Mouse (Mus musculus) limb, embryonic 10.5 days (tissue): Measurements from ENCODE around the gene Hsd11b2. TPM values are rescaled to one million over a fixed set of nuclear protein-coding genes. Genes with fewer than 3 reads are reported as not detected.

ENCODE experiments used
- DNase-seq: peaks from one replicate; pipeline ENCODE4 v3.0.0-alpha.2; 2017; ENCODE audit warnings: low spot score
- H3K27ac ChIP-seq: fragments of 300-500 bp; sonication (generic); 2 replicates; pipeline ENCODE4 v1.5.1; 2016; ENCODE audit warnings: mild to moderate bottlenecking
- H3K27me3 ChIP-seq: fragments of 300-500 bp; sonication (generic); 2 replicates; pipeline ENCODE4 v1.6.1; 2016; ENCODE audit warnings: low read depth, mild to moderate bottlenecking; ENCODE audit not compliant: poor library complexity, severe bottlenecking
- H3K36me3 ChIP-seq: fragments of 300-500 bp; sonication (generic); 2 replicates; pipeline ENCODE4 v1.6.1; 2016; ENCODE audit warnings: mild to moderate bottlenecking, moderate library complexity
- H3K4me1 ChIP-seq: fragments of 300-500 bp; sonication (generic); 2 replicates; pipeline ENCODE4 v1.6.1; 2016
- H3K4me3 ChIP-seq: fragments of 300-500 bp; sonication (generic); 2 replicates; pipeline ENCODE4 v1.5.1; 2016; ENCODE audit warnings: mild to moderate bottlenecking, moderate library complexity
- H3K9me3 ChIP-seq: fragments of 300-500 bp; sonication (generic); replicated peaks from 2 replicates; pipeline ENCODE4 v1.6.1; 2016; ENCODE audit warnings: mild to moderate bottlenecking
- WGBS: fragments of 180-500 bp; shearing (Covaris S2); methylation state at CpG from one replicate; pipeline ENCODE4 v1.1.7; 2016; 5-methylcytosine and 5-hydroxymethylcytosine counted together
- polyA plus RNA-seq: library from polyadenylated mRNA; unstranded; fragments of >200 nt; fragmentation: Nextera tagmentation; extraction: Ambion mirVana; gene quantifications from 2 replicates; pipeline ENCODE4 v1.2.1, GENCODE M21; 2016

Hsd11b2 gene
- polyA plus RNA-seq, 1 experiment from 2014 or later = 83.2 TPM

DNA sequence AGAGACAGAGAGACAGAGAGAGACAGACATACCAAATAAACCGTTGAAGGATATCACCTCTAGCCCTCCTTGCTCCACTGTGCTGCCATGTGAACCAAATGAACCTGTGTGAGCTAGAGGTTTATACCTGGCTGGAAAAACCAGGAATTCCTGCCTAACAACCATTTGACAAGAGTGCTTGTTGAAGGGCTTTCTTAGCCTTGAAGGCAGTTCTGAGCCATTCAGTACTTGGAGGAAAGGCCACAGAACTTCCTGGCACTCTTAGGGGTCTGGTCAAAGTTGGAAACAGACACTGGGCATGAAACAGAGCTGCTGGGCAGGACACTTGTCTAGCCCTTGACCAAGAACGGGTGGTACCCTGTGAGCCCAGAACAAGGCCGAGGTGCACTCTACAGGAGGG, 24.0 kb upstream of the Hsd11b2 start:
- H3K4me3 ChIP-seq = no peak overlapping the region
- H3K9me3 ChIP-seq = no peaks in the 10 kb centered on the region
- H3K27ac ChIP-seq = no peak overlapping the region
- H3K4me1 ChIP-seq = peaks cover 43% of the 10 kb centered on the region
- 84% methylated on average over 3 of the region's 3 CpGs for WGBS
- no peaks in the 10 kb centered on the region for H3K36me3 ChIP-seq
- DNase-seq = no peak
- no peaks in the 10 kb centered on the region for H3K27me3 ChIP-seq

DNA sequence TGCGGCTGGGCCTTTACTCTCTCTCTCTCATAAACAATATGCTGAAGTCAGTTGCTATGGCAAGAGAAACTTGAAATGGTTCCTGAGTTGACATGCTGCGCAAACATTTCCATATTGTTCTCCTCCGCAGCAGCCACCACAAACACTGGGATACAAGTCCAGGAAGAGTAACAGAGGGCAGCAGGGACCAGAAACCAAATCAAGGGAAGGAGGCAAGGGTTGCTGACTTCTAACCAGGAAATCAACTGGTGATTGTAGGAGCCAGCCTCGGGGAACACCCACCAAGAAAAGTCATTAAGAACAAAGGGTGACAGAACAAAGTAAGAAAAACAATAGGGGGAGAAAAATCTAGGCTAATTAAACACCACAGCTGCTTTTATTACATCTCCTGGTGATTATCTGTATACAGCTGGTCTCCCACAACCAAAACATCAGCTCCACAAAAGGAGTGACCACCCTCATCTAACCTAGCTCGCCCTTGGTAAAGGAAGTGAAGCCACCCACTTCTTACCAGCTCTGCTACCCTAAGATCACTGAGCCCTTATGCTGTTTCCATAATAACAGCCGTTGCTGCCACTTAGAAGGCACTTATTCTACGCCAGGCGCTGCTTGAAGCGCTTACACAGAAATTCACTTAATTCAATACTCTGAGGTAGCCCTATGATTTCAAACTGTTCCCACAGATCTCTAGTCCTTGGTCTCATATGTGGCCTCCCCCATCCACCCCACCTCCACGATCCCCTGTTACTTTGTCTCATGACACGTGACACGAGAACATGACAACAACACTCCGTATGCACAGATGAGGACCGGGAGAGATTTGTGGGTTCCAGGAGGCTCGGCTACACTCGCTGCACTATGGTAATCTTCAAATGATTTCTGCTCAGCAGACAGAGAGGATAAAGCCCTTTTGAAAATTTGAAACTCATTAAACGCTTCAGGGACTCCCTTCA, 22.9 kb upstream of the Hsd11b2 start:
- H3K36me3 ChIP-seq = no peaks in the 10 kb centered on the region
- peak overlapping the region; percentile 91 for H3K4me3 ChIP-seq
- H3K4me1 ChIP-seq = peaks cover 43% of the 10 kb centered on the region
- 40% methylated on average over 17 of the region's 17 CpGs for WGBS
- no peak for DNase-seq
- peak overlapping the region; percentile 92 for H3K27ac ChIP-seq
- no peaks in the 10 kb centered on the region for H3K27me3 ChIP-seq
- no peaks in the 10 kb centered on the region for H3K9me3 ChIP-seq

DNA sequence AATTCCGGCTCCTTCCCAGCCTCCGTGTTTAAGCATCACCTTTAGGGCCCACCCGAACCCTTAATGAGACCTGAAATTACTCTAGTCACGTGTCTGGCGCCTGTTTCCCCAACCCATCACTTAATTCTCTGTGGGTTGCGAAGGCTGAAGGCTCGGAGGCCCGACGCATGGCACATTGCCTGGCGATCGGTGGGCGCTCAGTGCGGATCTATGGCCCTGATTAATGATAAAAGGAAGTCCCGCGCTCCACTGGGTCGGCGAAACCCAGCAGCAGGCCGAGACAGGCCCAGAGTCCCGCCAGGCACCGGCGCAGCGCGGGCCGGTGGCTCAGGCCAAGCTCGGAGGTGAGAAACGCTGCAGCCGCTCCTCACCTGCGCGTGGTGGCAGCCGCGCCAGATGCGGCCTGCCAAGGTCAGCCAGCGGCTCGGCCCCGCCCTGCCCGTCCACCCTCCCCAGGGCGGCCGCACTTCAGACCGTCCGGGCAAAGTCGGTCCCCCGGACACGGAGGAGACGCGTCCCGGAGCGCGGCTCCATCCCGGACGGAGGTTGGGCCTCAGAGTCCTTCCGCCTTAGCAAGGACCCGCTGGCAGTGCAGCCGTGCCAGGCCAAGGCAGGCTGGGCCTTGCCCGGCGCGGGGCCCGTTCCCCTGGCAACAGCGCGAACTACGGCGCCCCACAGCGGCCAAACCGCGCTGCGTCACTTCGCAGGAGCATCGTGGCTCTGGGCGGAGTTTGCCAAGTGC, 21.9 kb upstream of the Hsd11b2 start, which contains the start of gene Zdhhc1:
Gene Zdhhc1 (minus strand): TSS at position 464 of the 742 bp plus-strand sequence.
- Histone ChIP-seq H3K4me1 (peaks cover 43% of the 10 kb centered on the region), H3K9me3 (no peaks in the 10 kb centered on the region), H3K36me3 (no peaks in the 10 kb centered on the region), H3K27ac (peak within 1 kb of the TSS; percentile 92), H3K27me3 (no peaks in the 10 kb centered on the region), H3K4me3 (peak within 1 kb of the TSS; percentile 91)
- WGBS = under 1% methylated on average over 68 of the region's 68 CpGs
- peak; percentile 97 for DNase-seq

DNA sequence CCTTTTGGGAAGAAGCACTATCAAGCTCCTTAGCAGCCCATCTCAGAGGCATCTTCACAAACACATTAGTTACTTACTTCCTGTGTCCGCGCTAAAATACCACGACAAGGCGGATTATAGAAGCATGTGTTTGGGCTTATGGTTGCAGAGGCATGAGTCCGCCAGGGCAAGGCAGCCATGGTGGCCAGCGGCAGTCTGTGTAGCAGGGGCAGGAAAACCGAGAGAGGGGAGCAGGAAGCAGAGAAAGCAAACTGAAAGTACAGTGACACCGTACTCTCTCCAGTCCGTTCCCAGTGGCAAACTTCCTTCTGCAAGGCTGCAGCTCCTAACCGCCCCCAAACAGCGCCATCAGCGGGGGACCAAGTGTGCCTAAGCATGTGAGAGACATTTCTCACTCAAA, 18.8 kb upstream of the Hsd11b2 start:
- no peak for DNase-seq
- H3K27me3 ChIP-seq = no peaks in the 10 kb centered on the region
- H3K27ac ChIP-seq = no peak overlapping the region
- peaks cover 26% of the 10 kb centered on the region for H3K4me1 ChIP-seq
- no peaks in the 10 kb centered on the region for H3K36me3 ChIP-seq
- no peaks in the 10 kb centered on the region for H3K9me3 ChIP-seq
- WGBS = 69% methylated on average over 12 of the region's 12 CpGs
- no peak overlapping the region for H3K4me3 ChIP-seq

DNA sequence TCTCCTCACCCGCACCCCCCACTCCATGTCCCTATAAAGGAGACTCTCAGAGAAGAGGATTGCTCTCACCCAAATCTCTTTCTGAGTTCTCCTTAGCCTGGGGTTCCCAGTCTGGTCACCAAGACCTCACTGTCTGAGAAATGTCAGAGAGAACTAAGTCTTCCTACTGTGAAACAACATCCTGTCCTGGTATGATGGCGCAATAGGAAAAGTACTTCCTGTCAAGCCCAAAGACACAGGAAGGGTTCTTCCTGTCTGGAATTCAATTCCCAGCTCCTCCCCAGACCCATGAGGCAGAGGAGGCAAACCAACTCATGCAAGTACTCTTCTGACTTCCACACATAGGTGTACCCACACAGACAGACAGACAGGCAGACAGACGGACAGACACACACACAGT, 13.9 kb upstream of the Hsd11b2 start:
- no peaks in the 10 kb centered on the region for H3K36me3 ChIP-seq
- 92% methylated on average over 3 of the region's 3 CpGs for WGBS
- H3K4me3 ChIP-seq = no peak overlapping the region
- H3K27ac ChIP-seq = peak overlapping the region; percentile 33
- no peaks in the 10 kb centered on the region for H3K27me3 ChIP-seq
- H3K9me3 ChIP-seq = no peaks in the 10 kb centered on the region
- H3K4me1 ChIP-seq = peaks cover 18% of the 10 kb centered on the region
- no peak for DNase-seq

DNA sequence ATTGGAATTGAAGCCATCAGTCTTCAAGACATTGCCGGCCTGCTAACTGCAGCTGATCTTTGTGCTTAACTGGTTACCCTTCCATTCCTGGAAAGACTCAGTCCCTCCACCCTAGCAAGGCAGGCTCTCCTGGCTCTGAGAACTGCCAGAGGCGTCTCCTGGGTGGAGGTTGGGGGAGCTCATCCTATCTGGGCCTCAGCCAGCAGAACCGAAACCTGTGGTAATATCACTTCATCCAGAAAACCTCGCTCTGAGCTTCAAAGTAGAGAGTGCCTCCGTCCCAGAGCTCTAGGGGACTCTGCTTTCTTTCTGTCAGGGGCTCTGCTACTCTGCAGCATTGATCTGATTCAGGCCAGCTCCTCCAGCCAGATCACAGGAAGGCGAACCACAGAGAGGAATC, 11.6 kb upstream of the Hsd11b2 start:
- H3K27ac ChIP-seq = no peak overlapping the region
- DNase-seq = no peak
- H3K4me3 ChIP-seq = no peak overlapping the region
- no peaks in the 10 kb centered on the region for H3K27me3 ChIP-seq
- no peaks in the 10 kb centered on the region for H3K36me3 ChIP-seq
- peaks cover 30% of the 10 kb centered on the region for H3K4me1 ChIP-seq
- H3K9me3 ChIP-seq = no peaks in the 10 kb centered on the region
- 72% methylated on average over 6 of the region's 6 CpGs for WGBS

DNA sequence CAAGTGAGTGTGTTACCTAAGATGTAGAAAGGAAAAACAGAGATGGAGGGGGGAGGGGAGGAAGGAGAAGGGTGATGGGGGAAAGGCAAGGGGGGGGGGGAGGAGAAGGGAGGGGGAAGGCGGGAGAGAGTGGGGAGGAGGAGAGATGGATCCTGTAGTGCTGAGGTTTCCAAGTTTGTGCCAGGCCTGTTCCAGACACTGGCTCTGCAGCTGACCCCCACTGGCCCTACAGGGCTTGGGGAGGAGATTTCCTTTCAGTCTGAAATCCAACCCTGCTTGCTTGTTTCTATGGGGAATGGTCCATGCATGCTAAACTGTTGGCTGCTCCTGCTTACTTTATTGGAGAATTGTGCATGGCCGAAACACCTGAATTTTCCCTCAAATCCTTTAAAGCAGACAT, 9.8 kb upstream of the Hsd11b2 start:
- Histone ChIP-seq H3K4me3 (0 out of 2 replicates have a peak overlapping the region, but pooled peaks have one; percentile 8), H3K36me3 (no peaks in the 10 kb centered on the region), H3K27me3 (no peaks in the 10 kb centered on the region), H3K4me1 (peaks cover 35% of the 10 kb centered on the region), H3K9me3 (no peaks in the 10 kb centered on the region), H3K27ac (peak overlapping the region; percentile 85)
- WGBS = 45% methylated on average over 2 of the region's 2 CpGs
- peak; percentile 49 for DNase-seq

DNA sequence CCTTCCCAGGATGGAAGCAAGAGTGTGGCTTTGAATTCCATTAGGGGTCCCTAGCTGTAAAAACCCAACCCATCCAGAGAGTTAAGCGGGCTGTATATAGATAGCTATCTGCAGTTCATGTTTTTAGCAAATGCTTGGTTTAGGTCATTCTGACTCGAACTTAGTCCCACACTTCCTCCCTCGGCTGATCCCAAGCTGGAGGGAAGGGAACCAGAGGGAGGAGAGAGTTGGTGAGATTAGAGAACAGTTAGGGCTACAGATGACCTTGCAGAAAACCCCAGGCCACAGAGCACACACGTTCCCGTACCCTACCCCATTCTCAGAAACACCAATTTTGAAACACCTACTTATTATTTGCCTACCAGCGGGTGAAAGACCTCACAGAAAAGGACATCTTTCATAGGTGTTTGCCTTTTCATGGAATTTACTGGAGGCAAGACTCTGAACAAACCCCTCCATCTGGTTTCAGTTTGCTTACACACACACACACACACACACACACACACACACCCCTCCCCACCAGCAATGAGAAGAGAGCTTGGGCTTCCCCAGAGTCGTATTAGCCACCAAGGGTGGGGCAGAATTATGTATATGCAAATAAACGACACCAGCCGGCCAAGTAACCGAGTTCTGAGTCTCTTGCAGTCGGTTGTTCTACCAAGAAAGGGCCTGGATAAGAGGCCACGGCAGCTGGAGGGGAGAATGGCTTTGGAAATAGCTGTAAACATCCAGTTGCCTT, 8.4 kb upstream of the Hsd11b2 start:
- Histone ChIP-seq H3K36me3 (no peaks in the 10 kb centered on the region), H3K9me3 (no peaks in the 10 kb centered on the region), H3K27ac (peak overlapping the region; percentile 85), H3K27me3 (peaks cover 6% of the 10 kb centered on the region), H3K4me1 (peaks cover 49% of the 10 kb centered on the region), H3K4me3 (peak overlapping the region; percentile 21; the same call in 1 of the 2 replicates)
- peak; percentile 45 for DNase-seq
- WGBS = 47% methylated on average over 12 of the region's 12 CpGs

DNA sequence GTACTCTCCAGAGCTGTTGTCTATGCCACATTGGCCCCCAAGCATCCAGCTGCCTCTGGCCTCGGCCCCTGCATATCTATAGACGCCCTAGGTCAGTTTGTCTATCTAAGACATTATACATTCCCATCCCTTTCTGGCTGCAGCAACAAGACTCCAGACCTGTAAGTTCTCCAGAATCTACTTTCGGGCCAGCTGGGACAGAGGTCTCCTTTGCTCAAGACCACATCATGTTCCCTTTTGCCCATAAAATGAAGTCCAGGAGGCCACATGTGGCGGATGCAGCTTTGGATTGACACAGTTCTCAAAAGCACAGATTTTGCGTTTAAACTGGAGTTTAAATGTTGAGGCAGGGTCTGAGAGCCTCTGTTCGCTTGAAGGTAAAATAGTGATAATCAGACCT, 4.4 kb upstream of the Hsd11b2 start:
- DNase-seq = no peak
- H3K36me3 ChIP-seq = no peaks in the 10 kb centered on the region
- H3K9me3 ChIP-seq = no peaks in the 10 kb centered on the region
- peaks cover 9% of the 10 kb centered on the region for H3K27me3 ChIP-seq
- no peak overlapping the region for H3K4me3 ChIP-seq
- peaks cover 73% of the 10 kb centered on the region for H3K4me1 ChIP-seq
- 82% methylated on average over 6 of the region's 6 CpGs for WGBS
- H3K27ac ChIP-seq = peak overlapping the region; percentile 48

DNA sequence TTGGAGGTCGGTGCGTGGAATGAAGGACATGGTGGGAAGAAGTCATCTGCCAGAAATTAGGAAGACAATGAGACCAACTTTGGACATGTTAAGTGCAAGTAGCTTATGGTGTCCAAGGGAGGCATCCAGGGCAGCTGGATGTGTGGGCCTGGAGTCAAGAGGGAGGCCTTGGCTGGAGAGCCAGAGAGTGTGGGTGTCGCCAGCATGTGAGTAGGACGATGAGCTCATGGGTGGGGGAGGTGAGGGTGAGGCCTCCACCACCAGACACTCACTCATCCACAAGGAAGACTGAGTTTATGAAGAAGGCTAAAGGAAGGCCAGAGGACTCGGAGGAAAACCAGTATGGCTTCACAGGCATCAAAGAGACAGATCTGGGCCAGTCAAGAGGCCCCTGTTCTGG, 3.9 kb upstream of the Hsd11b2 start:
- no peaks in the 10 kb centered on the region for H3K9me3 ChIP-seq
- H3K27me3 ChIP-seq = peaks cover 9% of the 10 kb centered on the region
- H3K27ac ChIP-seq = peak overlapping the region; percentile 48
- 81% methylated on average over 5 of the region's 5 CpGs for WGBS
- DNase-seq = no peak
- H3K4me1 ChIP-seq = peaks cover 72% of the 10 kb centered on the region
- no peak overlapping the region for H3K4me3 ChIP-seq
- no peaks in the 10 kb centered on the region for H3K36me3 ChIP-seq

DNA sequence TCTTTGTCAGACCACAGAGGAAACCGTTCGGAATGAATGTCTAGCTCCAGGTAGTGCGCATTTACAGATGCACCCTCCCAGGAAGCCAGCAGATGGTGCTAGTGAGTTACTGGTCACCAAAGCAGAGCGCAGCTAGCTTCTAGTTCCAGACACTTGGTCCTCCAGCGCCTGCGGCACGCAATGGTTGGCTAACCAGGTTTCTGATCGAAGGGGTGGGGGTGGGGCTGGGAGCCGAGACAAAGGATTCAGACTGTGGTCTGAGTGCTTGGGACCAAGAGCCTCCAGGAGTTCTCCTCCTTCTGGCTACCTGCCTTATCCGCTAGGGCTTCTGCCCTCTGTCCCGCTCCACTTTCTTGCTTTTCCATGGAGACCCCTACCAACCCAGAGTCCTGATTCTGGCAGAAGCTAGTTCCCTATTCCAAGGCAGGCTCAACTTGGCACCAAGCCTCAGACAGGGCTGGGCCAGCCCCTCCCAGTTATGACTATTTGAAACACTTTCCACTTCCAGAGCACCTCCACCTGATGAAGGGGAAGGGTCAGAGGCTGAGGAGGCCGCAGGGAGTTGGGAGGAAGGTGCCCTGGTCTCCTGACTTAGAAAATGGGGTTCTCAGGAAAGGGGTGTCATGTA, 2.4 kb upstream of the Hsd11b2 start:
- Histone ChIP-seq H3K9me3 (no peaks in the 10 kb centered on the region), H3K4me3 (peak overlapping the region; percentile 35; the same call in 1 of the 2 replicates), H3K4me1 (peaks cover 74% of the 10 kb centered on the region), H3K27me3 (peaks cover 9% of the 10 kb centered on the region), H3K36me3 (peaks cover 9% of the 10 kb centered on the region; the same call in 1 of the 2 replicates), H3K27ac (peak overlapping the region; percentile 99)
- peak; percentile 90 for DNase-seq
- WGBS = 8% methylated on average over 12 of the region's 12 CpGs

DNA sequence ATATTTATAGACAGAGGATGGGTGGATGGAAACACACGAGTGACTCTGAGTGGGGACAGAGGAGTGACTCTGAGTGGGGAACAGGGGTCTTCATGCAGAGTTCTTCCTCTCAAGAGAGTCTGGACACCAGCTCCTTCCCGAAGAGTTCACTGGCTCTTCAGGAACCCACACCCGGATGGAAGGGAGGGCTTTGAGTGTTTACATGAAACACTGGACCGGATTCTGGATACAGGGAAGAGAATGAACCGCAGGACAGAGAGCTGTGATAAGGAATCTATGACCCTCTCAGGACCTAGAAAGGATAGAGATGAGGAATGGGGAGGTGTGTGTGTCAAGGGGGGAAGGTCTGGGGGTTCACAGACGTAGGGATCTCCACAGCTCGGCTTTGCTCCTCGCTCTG, 1.2 kb upstream of the Hsd11b2 start:
- WGBS = 43% methylated on average over 8 of the region's 8 CpGs
- Histone ChIP-seq H3K27ac (peak overlapping the region; percentile 99), H3K4me1 (peaks cover 87% of the 10 kb centered on the region), H3K27me3 (peaks cover 9% of the 10 kb centered on the region), H3K9me3 (no peaks in the 10 kb centered on the region), H3K4me3 (peak overlapping the region; percentile 97), H3K36me3 (peaks cover 20% of the 10 kb centered on the region)
- DNase-seq = peak; percentile 35
